Mouse (Mus musculus) kidney, adult 2 months (tissue): Measurements from ENCODE around the gene Adgb.

ENCODE experiments used
- CTCF ChIP-seq: fragments of 200-500 bp; conservative IDR thresholded peaks from 2 replicates; pipeline ENCODE4 v1.5.1; 2011; ENCODE audit warnings: low read depth, mild to moderate bottlenecking, control low read depth, low read length, moderate library complexity, mixed read lengths; ENCODE audit not compliant: insufficient read depth, insufficient read length
- POLR2A ChIP-seq: fragments of 200-500 bp; IDR thresholded peaks from one replicate; pipeline ENCODE4 v1.6.1; 2011; ENCODE audit warnings: low read depth, low read length, control low read depth

DNA sequence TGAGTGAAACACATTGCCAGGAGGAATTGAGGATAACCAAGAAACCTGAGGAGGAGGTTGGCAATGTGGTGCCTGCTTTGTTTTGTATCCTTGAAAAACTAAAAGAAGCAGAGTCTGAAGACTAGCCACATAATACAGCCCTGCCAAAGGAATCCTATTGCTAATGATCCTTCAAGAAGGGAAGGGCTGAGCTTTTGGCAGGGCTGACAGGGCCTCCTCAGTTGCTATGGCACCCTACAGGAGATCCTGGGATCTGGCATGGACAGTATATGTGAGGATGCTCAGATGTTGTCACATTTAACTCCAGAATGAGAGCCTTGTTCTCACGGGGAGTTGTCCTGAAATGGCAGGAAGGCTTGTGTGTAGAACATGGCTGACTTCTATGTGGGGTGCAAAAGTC lies 37.1 kb downstream of the Adgb start:
- TF ChIP-seq CTCF (no peak), POLR2A (no peak)
